Mouse (Mus musculus) heart, adult 9 months (tissue): Measurements from ENCODE around the gene Bcl2l14.

Experiments used
- DNase-seq, 2 experiments: peaks; one replicate each; pipeline ENCODE4 v3.0.0; 2022; ENCODE audit warnings: low spot score in 2 of 2

The Bcl2l14 gene

GRCm38 (mm10) chr6:134442219-134442618 is 46.1 kb downstream of the Bcl2l14 start:
- DNase-seq, result no peak

GRCm38 (mm10) chr6:134443198-134443904 is 47.2 kb downstream of the Bcl2l14 start:
- DNase-seq, result no peak

- DNase-seq, result no peak
Measured at GRCm38 (mm10) chr6:134443925-134444324, 47.8 kb downstream of the Bcl2l14 start.

- DNase-seq, result no peak
Measured at GRCm38 (mm10) chr6:134448451-134448850, 52.3 kb downstream of the Bcl2l14 start.

- no peak for DNase-seq
Measured at GRCm38 (mm10) chr6:134449958-134450357, 53.8 kb downstream of the Bcl2l14 start.

- no peak for DNase-seq
Measured at GRCm38 (mm10) chr6:134450661-134451119, 54.6 kb downstream of the Bcl2l14 start.

GRCm38 (mm10) chr6:134454093-134454492 is 58.0 kb downstream of the Bcl2l14 start:
- DNase-seq, result no peak

GRCm38 (mm10) chr6:134458376-134458775 is 62.3 kb downstream of the Bcl2l14 start:
- no peak for DNase-seq

GRCm38 (mm10) chr6:134461175-134461574 is 65.1 kb downstream of the Bcl2l14 start:
- DNase-seq, result no peak

GRCm38 (mm10) chr6:134466671-134467229 is 70.6 kb downstream of the Bcl2l14 start:
- DNase-seq, result no peak

GRCm38 (mm10) chr6:134469297-134469696 is 73.2 kb downstream of the Bcl2l14 start:
- no peak for DNase-seq

- peak; percentile 59 to 71 for DNase-seq
Measured at GRCm38 (mm10) chr6:134470857-134471256, 74.7 kb downstream of the Bcl2l14 start.

- DNase-seq, result peak in 1 of 2 experiments; percentile 19
Measured at GRCm38 (mm10) chr6:134473143-134473561, 77.0 kb downstream of the Bcl2l14 start.

GRCm38 (mm10) chr6:134479481-134479880 is 83.4 kb downstream of the Bcl2l14 start:
- no peak for DNase-seq

GRCm38 (mm10) chr6:134486318-134486717 is 90.2 kb downstream of the Bcl2l14 start:
- DNase-seq, result no peak
